Mouse (Mus musculus) neural tube, postnatal 0 days (tissue): ENCODE measurements around the gene Aqp8. TPM values are rescaled to one million over a fixed set of nuclear protein-coding genes. Genes with fewer than 3 reads are reported as not detected.

Experiments used
- polyA plus RNA-seq: library from polyadenylated mRNA; unstranded; fragments of >200 nt; fragmentation: Nextera tagmentation; extraction: Ambion mirVana; gene quantifications from 2 replicates; pipeline ENCODE4 v1.2.1, GENCODE M21; 2015

Gene Aqp8
- polyA plus RNA-seq, result 0.18 TPM in 1 of 2 replicates, not detected in the other

GRCm38 (mm10) chr7:123462070-123462501 is at the start of gene Aqp8:
Gene Aqp8 (plus strand): TSS chr7:123462291.

GRCm38 (mm10) chr7:123500239-123501219 is 38.4 kb downstream of the Aqp8 start, which contains the start of gene Zkscan2:
Gene Zkscan2 (minus strand): TSS chr7:123500449.

Other genes starting within 250 kb of the Aqp8 start
- 0.19 and 0.23 TPM in 2 replicates for gene Slc5a11, start 247.5 kb upstream of the Aqp8 start, polyA plus RNA-seq
- 105 and 106 TPM in 2 replicates for gene Lcmt1, start 92.5 kb upstream of the Aqp8 start, polyA plus RNA-seq
- 7.2 and 7.8 TPM in 2 replicates for gene Arhgap17, start 92.4 kb upstream of the Aqp8 start, polyA plus RNA-seq
- 9.3 and 9.6 TPM in 2 replicates for gene Zkscan2, start 38.2 kb downstream of the Aqp8 start, polyA plus RNA-seq